Comparison of ENCODE assay signal across 22 mouse cellular contexts in genomic region chr6:121238209-121238608, GRCm38 (mm10). TPM values are rescaled to one million over a fixed set of nuclear protein-coding genes. Genes with fewer than 3 reads are reported as not detected.
DNase-seq lines count a peak whose midpoint lies in the region; ATAC-seq lines count a peak whose summit lies in the region.
"Had no signal": no experiment of that assay in that cellular context is flagged by ENCODE, and none has a peak within 500 bp of the region (broad histone marks: within the 10 kb centered on the region; RNA-seq: fewer than 3 reads in every experiment).

No protein-coding gene starts in this region.

- DNase-seq in CD4-positive helper T cell, adult 2 months (ENCODE audit: low read depth, low spot score): peak; percentile 46
- no peak for DNase-seq in retina, embryonic 14.5 days (ENCODE audit: low spot score)
- DNase-seq in heart, adult 8-10 months (ENCODE audit: low spot score): no peak
- no peak for DNase-seq in heart, adult 11 months
- DNase-seq: adrenal gland, adult 2 months; adrenal gland, postnatal 10 days; adrenal gland, postnatal 25 days; B cell, adult 2 months; cerebellum, adult 11 months; cerebellum, adult 18-20 months; cerebellum, adult 8-10 months; cerebellum, adult 9-11 months; cerebellum, postnatal 14 days; cerebellum, postnatal 36 days; embryo, embryonic 11 days had no signal

- peak; percentile 27 for ATAC-seq in CD4-positive, CD25-positive, alpha-beta regulatory T cell, adult 4 months
- ATAC-seq in activated CD4-positive, CD25-positive, alpha-beta regulatory T cell, adult 4 months: peak; percentile 29
- ATAC-seq in inflammation-experienced regulatory T-cells, adult 6 months: peak; percentile 26
- no peak; the same call in 1 of the 2 replicates for ATAC-seq in monocyte, adult 5-6 weeks (replicated peaks; ENCODE audit: insufficient number of reproducible peaks, low FRiP score, low TSS enrichment, poor library complexity, severe bottlenecking)
- ATAC-seq: forebrain, embryonic 14.5 days; forebrain, embryonic 16.5 days had no signal

RNA-seq across cellular contexts. Expression of gene Usp18, which starts 7.5 kb away (rescaled TPM):
- polyA plus RNA-seq in CD4-positive, CD25-positive, alpha-beta regulatory T cell, adult 4 months (2017; shearing (Covaris generic)): 100 to 1,000 TPM; 123 to 154 TPM
- polyA plus RNA-seq in activated CD4-positive, CD25-positive, alpha-beta regulatory T cell, adult 4 months (2017; shearing (Covaris generic)): 10 to 100 TPM; 75.8 to 85.7 TPM
- polyA plus RNA-seq in inflammation-experienced regulatory T-cells, adult 6 months (2017; shearing (Covaris generic)): 10 to 100 TPM; 33.2 to 83.1 (median 69.4) TPM
- total RNA-seq in monocyte, adult 5-6 weeks (2017): 3.1 to 9.2 TPM (median 5.0 TPM) in 3 replicates
- 1 to 10 TPM in 1 of 4 experiments, under 1 TPM in 3; 0.69 to 1.1 (median 0.93) TPM for total RNA-seq in heart, adult 8-10 months (2022)
- polyA plus RNA-seq: erythroblast, embryonic 14.5 days had no signal

RNA-seq across cellular contexts. Expression of gene Tuba8, which starts 27.7 kb away (rescaled TPM):
- 1 to 10 TPM in 1 of 2 experiments, under 1 TPM in 1; 0.34 to 1.2 TPM for polyA plus RNA-seq in CD4-positive, CD25-positive, alpha-beta regulatory T cell, adult 4 months (2017; shearing (Covaris generic))
- under 1 TPM; 0.42 to 0.51 TPM for polyA plus RNA-seq in activated CD4-positive, CD25-positive, alpha-beta regulatory T cell, adult 4 months (2017; shearing (Covaris generic))
- polyA plus RNA-seq in inflammation-experienced regulatory T-cells, adult 6 months (2017; shearing (Covaris generic)): under 1 TPM; 0.21 to 0.40 (median 0.32) TPM
- total RNA-seq in monocyte, adult 5-6 weeks (2017): 1.1 to 3.4 TPM (median 2.6 TPM) in 3 replicates
- 100 to 1,000 TPM; 175 to 206 (median 179) TPM for total RNA-seq in heart, adult 8-10 months (2022)

RNA-seq across cellular contexts. Expression of gene Pex26, which starts 54.7 kb away (rescaled TPM):
- 1 to 10 TPM; 2.3 to 4.3 TPM for polyA plus RNA-seq in CD4-positive, CD25-positive, alpha-beta regulatory T cell, adult 4 months (2017; shearing (Covaris generic))
- polyA plus RNA-seq in activated CD4-positive, CD25-positive, alpha-beta regulatory T cell, adult 4 months (2017; shearing (Covaris generic)): 1 to 10 TPM; 1.9 to 2.1 TPM
- 1 to 10 TPM; 2.2 to 2.5 (median 2.4) TPM for polyA plus RNA-seq in inflammation-experienced regulatory T-cells, adult 6 months (2017; shearing (Covaris generic))
- total RNA-seq in monocyte, adult 5-6 weeks (2017): 4.0 to 9.1 TPM (median 4.9 TPM) in 3 replicates
- 1 to 10 TPM; 5.9 to 6.6 (median 6.3) TPM for total RNA-seq in heart, adult 8-10 months (2022)
